Mouse (Mus musculus) liver, embryonic 14.5 days (tissue): Measurements from ENCODE around the gene C2cd5. TPM values are rescaled to one million over a fixed set of nuclear protein-coding genes. Genes with fewer than 3 reads are reported as not detected.

Source experiments
- ATAC-seq: fragments of 200-750 bp; cut with Nextera tagmentation; 2 replicates; pipeline ENCODE4 v1.8.0; 2017; ENCODE audit warnings: moderate number of reproducible peaks, mild to moderate bottlenecking, moderate library complexity; ENCODE audit not compliant: insufficient read depth
- DNase-seq, 3 experiments: peaks; one replicate each; pipeline ENCODE4 v3.0.0-alpha.2; 2012 to 2013; ENCODE audit warnings: low read depth in 3 of 3, low spot score in 3 of 3
- H3K27ac ChIP-seq: fragments of 300-500 bp; sonication (generic); 2 replicates; pipeline ENCODE4 v1.5.1; 2014; ENCODE audit warnings: moderate library complexity, mild to moderate bottlenecking, control low read depth, inconsistent platforms
- H3K27me3 ChIP-seq: fragments of 300-500 bp; sonication (generic); 2 replicates; pipeline ENCODE4 v1.6.1; 2014; ENCODE audit warnings: mild to moderate bottlenecking, low read length, moderate library complexity; ENCODE audit not compliant: control insufficient read depth, insufficient read depth
- H3K36me3 ChIP-seq: fragments of 300-500 bp; sonication (generic); replicated peaks from 2 replicates; pipeline ENCODE4 v1.6.1; 2014; ENCODE audit warnings: low read depth; ENCODE audit not compliant: control insufficient read depth, insufficient read depth
- H3K4me1 ChIP-seq, 2 experiments: fragments of 200-500 bp in 1 of 2; fragments of 300-500 bp in 1 of 2; sonication (generic) in 1 of 2; replicated peaks; 2 replicates each; pipeline ENCODE4 v1.6.1; 2012 to 2014; ENCODE audit warnings: antibody characterized with exemption in 1 of 2, inconsistent platforms in 1 of 2, low read length in 1 of 2; ENCODE audit not compliant: control insufficient read depth in 2 of 2, insufficient read depth in 2 of 2
- H3K4me2 ChIP-seq: fragments of 300-500 bp; sonication (generic); 2 replicates; pipeline ENCODE4 v1.6.1; 2014; ENCODE audit warnings: low read depth, mild to moderate bottlenecking, control low read depth, moderate library complexity
- H3K4me3 ChIP-seq, 2 experiments: fragments of 200-500 bp in 1 of 2; fragments of 300-500 bp in 1 of 2; sonication (generic) in 1 of 2; 2 replicates each; pipeline ENCODE4 v1.5.1; 2012 to 2014; ENCODE audit warnings: low read depth in 2 of 2, low read length in 2 of 2, mild to moderate bottlenecking in 2 of 2, control low read depth in 1 of 2, inconsistent platforms in 1 of 2, moderate library complexity in 1 of 2; ENCODE audit not compliant: insufficient read depth in 1 of 2
- H3K9ac ChIP-seq: fragments of 300-500 bp; sonication (generic); replicated peaks from 2 replicates; pipeline ENCODE4 v1.6.1; 2014; ENCODE audit warnings: mild to moderate bottlenecking, control low read depth, moderate library complexity
- H3K9me3 ChIP-seq: fragments of 300-500 bp; sonication (generic); 2 replicates; pipeline ENCODE4 v1.6.1; 2016; ENCODE audit warnings: low read length, mixed read lengths; ENCODE audit not compliant: control insufficient read depth
- CTCF ChIP-seq: IDR thresholded peaks from 2 replicates; pipeline ENCODE4 v1.5.1; 2016; ENCODE audit warnings: antibody characterized with exemption, low read depth, control low read depth
- EP300 ChIP-seq: IDR thresholded peaks from 2 replicates; pipeline ENCODE4 v1.6.1; 2016; ENCODE audit warnings: antibody characterized with exemption, low read depth
- WGBS: fragments of 180-500 bp; shearing (Covaris S2); extraction: QIAGEN DNeasy Blood & Tissue Kit; methylation state at CpG from one replicate; pipeline ENCODE4 v1.1.7; 2014; ENCODE audit not compliant: insufficient replicate concordance; 5-methylcytosine and 5-hydroxymethylcytosine counted together
- polyA plus RNA-seq, 2 experiments: library from polyadenylated mRNA; depleted of rRNA in 1 of 2; stranded (reverse) in 1 of 2; unstranded in 1 of 2; fragments of >200 nt; fragmentation: Nextera tagmentation in 1 of 2; extraction: Ambion mirVana in 1 of 2; gene quantifications; 2 replicates each; pipeline versions ENCODE4 v1.2.1 to v1.2.3; 2012 to 2014

C2cd5 gene
- polyA plus RNA-seq, 2 experiments = 14.1 to 16.5 TPM

DNA sequence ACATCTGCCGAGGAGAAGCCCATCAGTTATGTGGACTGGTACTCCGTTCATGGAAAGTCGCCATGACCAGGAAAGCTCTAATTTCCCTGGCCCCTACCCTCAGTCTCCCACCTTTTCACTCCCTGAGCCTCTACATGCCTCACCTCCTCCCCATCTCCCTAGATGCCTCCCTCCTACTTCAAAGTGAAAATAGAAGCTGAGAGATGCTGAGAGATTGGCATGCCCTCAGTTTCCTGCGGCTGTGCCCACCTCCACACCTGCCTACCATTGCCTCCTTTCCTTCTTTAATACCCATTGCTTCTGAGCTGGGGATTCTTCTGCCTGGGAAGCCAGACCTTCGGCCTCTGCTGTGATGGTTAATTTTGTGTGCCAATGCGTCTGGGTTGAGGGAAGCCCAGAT lies 19.4 kb upstream of the C2cd5 start:
- H3K4me2 ChIP-seq = no peak overlapping the region
- no peak for DNase-seq
- no peak for TF ChIP-seq EP300
- no peak for TF ChIP-seq CTCF
- H3K36me3 ChIP-seq = no peaks in the 10 kb centered on the region
- H3K4me1 ChIP-seq = peaks cover 3 to 14% of the 10 kb centered on the region in 2 experiments
- no peak overlapping the region for H3K27ac ChIP-seq
- no peak overlapping the region for H3K4me3 ChIP-seq
- no peak for ATAC-seq
- WGBS = 78% methylated on average over 6 of the region's 6 CpGs
- H3K9ac ChIP-seq = no peak overlapping the region
- no peaks in the 10 kb centered on the region for H3K9me3 ChIP-seq
- H3K27me3 ChIP-seq = no peaks in the 10 kb centered on the region

DNA sequence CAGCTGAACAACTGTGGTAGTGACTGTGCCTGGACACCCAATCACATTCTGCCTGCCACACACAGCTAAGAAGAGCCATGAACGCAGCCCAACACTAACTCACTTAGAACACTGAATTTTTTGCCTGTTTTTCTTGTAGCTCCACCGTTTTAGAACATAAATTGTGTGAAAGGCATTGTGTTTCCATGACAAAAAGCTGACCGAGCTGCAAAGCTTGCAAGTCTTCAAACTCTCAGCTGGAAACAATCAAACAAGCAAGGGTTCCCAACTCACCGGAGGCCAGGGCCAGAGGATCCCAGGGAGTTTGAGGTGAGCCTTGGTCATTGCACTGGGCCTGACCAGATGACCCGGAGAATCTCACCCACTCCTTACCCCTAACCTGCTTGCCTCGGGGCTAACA lies 16.8 kb upstream of the C2cd5 start:
- WGBS = 50% methylated on average over 6 of the region's 6 CpGs
- Histone ChIP-seq H3K27ac (no peak overlapping the region), H3K9ac (no peak overlapping the region), H3K4me2 (no peak overlapping the region), H3K4me1 (peaks cover 3 to 15% of the 10 kb centered on the region in 2 experiments), H3K4me3 (no peak overlapping the region), H3K36me3 (no peaks in the 10 kb centered on the region), H3K9me3 (no peaks in the 10 kb centered on the region), H3K27me3 (no peaks in the 10 kb centered on the region)
- DNase-seq (no peak), ATAC-seq (no peak)
- no peak for TF ChIP-seq CTCF
- TF ChIP-seq EP300 = no peak

DNA sequence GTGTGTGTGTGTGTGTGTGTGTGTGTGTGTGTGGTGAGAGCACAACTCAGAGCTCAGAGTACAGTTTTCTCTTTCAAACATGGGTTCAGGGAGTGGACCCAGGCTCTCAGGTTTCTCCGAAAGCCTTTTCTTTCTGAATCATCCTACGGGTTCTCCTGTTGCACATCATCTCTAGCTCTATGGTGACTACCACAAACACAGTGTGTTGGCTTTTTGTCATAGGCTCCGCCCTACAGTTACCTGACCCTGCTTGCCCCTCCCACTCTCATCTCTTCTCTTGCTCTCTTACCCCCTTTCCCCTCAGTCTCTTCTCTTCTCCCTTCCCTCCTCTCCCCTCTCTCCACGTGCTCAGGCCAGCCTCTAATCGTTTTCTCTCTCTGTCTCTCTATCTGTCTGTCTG lies 15.6 kb upstream of the C2cd5 start:
- no peaks in the 10 kb centered on the region for H3K36me3 ChIP-seq
- H3K4me3 ChIP-seq = no peak overlapping the region
- ATAC-seq (peak; percentile 37; the same call in 1 of the 2 replicates), DNase-seq (no peak)
- H3K9me3 ChIP-seq = no peaks in the 10 kb centered on the region
- no peak overlapping the region for H3K9ac ChIP-seq
- H3K27me3 ChIP-seq = no peaks in the 10 kb centered on the region
- H3K4me2 ChIP-seq = no peak overlapping the region
- 19% methylated on average over 5 of the region's 5 CpGs for WGBS
- TF ChIP-seq EP300 = no peak
- TF ChIP-seq CTCF = no peak
- peaks cover 3 to 15% of the 10 kb centered on the region in 2 experiments for H3K4me1 ChIP-seq
- H3K27ac ChIP-seq = no peak overlapping the region

DNA sequence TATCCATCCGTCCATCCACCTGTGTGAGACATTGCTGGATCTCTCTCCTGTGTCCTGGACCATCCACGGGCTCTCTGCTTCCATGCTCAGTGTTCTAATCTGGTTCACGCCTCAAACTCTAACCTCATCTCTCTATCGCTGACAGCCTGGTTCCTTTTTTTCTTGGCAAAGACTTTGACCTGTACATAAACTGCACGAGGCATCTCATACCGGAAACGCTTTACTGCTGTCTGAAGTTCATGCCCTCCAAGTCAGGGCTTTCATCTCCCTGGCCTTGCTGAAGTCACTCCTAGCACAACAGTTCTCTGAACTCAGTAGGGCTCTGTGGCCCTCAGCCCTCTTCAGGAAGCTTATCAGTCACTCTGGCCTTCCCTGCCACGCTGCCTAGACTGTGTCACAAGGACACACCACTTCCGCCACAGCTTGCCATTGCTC lies 15.1 kb upstream of the C2cd5 start:
- TF ChIP-seq EP300 (no peak), CTCF (no peak)
- H3K9ac ChIP-seq = no peak overlapping the region; the same call in 1 of the 2 replicates
- H3K27me3 ChIP-seq = no peaks in the 10 kb centered on the region
- WGBS = 7% methylated on average over 9 of the region's 9 CpGs
- DNase-seq (peak in 1 of 3 experiments; percentile 41), ATAC-seq (peak; percentile 84)
- H3K27ac ChIP-seq = no peak overlapping the region
- H3K4me2 ChIP-seq = peak overlapping the region; percentile 32; the same call in 1 of the 2 replicates
- H3K4me3 ChIP-seq = no peak overlapping the region
- peaks cover 3 to 16% of the 10 kb centered on the region in 2 experiments for H3K4me1 ChIP-seq
- no peaks in the 10 kb centered on the region for H3K9me3 ChIP-seq
- no peaks in the 10 kb centered on the region for H3K36me3 ChIP-seq

DNA sequence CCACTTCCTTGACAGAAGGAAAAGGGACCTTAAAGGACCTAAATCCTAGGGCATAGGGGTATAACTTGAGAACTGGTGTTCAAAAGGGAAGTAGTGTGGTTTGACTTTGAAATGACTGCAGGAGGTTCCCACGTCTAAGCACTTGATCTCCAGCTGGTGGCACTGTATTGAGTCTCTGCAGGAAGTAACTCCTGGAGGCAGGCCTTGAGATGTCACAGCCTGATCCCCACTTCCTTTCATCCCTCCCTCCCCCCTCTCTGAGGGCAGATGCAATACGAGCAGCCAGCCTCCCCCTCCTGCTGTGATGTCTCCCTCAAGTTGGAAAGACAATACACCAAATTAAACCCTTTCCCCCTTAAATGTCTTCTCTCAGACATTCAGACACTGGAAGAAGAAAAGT lies 14.6 kb upstream of the C2cd5 start:
- TF ChIP-seq CTCF (peak; percentile 49), EP300 (no peak)
- no peak overlapping the region for H3K9ac ChIP-seq
- DNase-seq = peak in 1 of 3 experiments; percentile 29

More for the DNA sequence above, 14.6 kb upstream of the C2cd5 start:
- H3K4me1 ChIP-seq = peaks cover 3 to 16% of the 10 kb centered on the region in 2 experiments
- peak; percentile 65 for ATAC-seq
- H3K36me3 ChIP-seq = no peaks in the 10 kb centered on the region
- H3K27ac ChIP-seq = no peak overlapping the region
- WGBS = 4% methylated on average over 2 of the region's 2 CpGs
- no peak overlapping the region for H3K4me3 ChIP-seq
- H3K27me3 ChIP-seq = no peaks in the 10 kb centered on the region
- no peaks in the 10 kb centered on the region for H3K9me3 ChIP-seq
- peak overlapping the region; percentile 32; the same call in 1 of the 2 replicates for H3K4me2 ChIP-seq
